Comparison of ENCODE assay signal across 25 mouse cellular contexts in the genomic region with DNA sequence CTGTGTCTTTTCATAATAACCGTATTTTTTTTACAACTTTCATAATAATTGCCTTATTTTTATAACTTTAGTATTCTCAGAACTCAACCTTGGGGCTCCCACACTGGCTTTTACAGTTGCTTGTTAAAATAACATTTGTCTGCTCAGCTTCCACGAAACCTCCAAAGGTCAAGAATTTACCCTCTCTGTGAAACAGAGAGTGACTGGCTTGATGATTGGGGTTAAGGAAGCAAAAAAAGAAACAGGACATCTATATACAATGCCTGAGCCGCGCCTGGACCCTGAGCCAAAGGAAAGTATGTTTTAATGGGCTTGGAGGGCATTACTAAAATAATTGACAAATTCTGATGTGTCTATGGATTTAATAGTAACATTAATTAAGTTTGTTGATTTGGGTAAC.
DNase-seq lines count a peak whose midpoint lies in the region; ATAC-seq and TF ChIP-seq lines count a peak whose summit lies in the region.
"Had no signal": no experiment of that assay in that cellular context is flagged by ENCODE, and none has a peak within 500 bp of the region (broad histone marks: within the 10 kb centered on the region; RNA-seq: fewer than 3 reads in every experiment).

No protein-coding gene starts in this region.

- no peak overlapping the region for H3K4me2 ChIP-seq in lung, embryonic 14.5 days
- H3K4me2 ChIP-seq: embryonic facial prominence, embryonic 12.5 days; forebrain, embryonic 12.5 days; hindbrain, embryonic 15.5 days; intestine, embryonic 15.5 days; liver, embryonic 11.5 days; stomach, embryonic 15.5 days had no signal

- intact Hi-C loops in gastrocnemius, adult 2 months (cut with DNase I), result no loop called here

- H3K9ac ChIP-seq in lung, embryonic 14.5 days, result no peak overlapping the region
- H3K9ac ChIP-seq: embryonic facial prominence, embryonic 12.5 days; forebrain, embryonic 12.5 days; hindbrain, embryonic 15.5 days; intestine, embryonic 15.5 days; liver, postnatal 0 days; stomach, embryonic 15.5 days had no signal

- no peak overlapping the region for H3K4me3 ChIP-seq in lung, embryonic 14.5 days (ENCODE audit: low read depth, low read length)
- no peak overlapping the region for H3K4me3 ChIP-seq in gastrocnemius, adult 2 months
- H3K4me3 ChIP-seq: embryonic facial prominence, embryonic 12.5 days; forebrain, embryonic 12.5 days; heart, embryonic 10.5 days; hindbrain, embryonic 15.5 days; intestine, embryonic 15.5 days; midbrain, embryonic 10.5 days; stomach, embryonic 15.5 days had no signal

- H3K27me3 ChIP-seq in lung, embryonic 14.5 days (ENCODE audit: insufficient read depth, low read length), result no peaks in the 10 kb centered on the region
- H3K27me3 ChIP-seq: CH12.LX; embryonic facial prominence, embryonic 12.5 days; forebrain, embryonic 12.5 days; hindbrain, embryonic 15.5 days; intestine, embryonic 15.5 days; stomach, embryonic 15.5 days had no signal

- H3K27ac ChIP-seq in lung, embryonic 14.5 days (ENCODE audit: low read depth), result no peak overlapping the region
- no peak overlapping the region for H3K27ac ChIP-seq in gastrocnemius, adult 2 months
- H3K27ac ChIP-seq: forebrain, embryonic 12.5 days; heart, embryonic 10.5 days; hindbrain, embryonic 15.5 days; intestine, embryonic 15.5 days; macrophage; midbrain, embryonic 10.5 days; stomach, embryonic 15.5 days had no signal

- TF ChIP-seq CTCF in lung, embryonic 14.5 days (IDR thresholded peaks at IDR 0.05; ENCODE audit: low read depth), result no peak
- TF ChIP-seq CTCF in gastrocnemius, adult 2 months (IDR thresholded peaks at IDR 0.05), result no peak

- no peaks in the 10 kb centered on the region for H3K36me3 ChIP-seq in lung, embryonic 14.5 days (ENCODE audit: insufficient read depth)
- H3K36me3 ChIP-seq: embryonic facial prominence, embryonic 12.5 days; forebrain, embryonic 12.5 days; G1E; heart, embryonic 10.5 days; hindbrain, embryonic 15.5 days; intestine, embryonic 15.5 days; midbrain, embryonic 10.5 days; stomach, embryonic 15.5 days had no signal

- peak; percentile 20 for DNase-seq in kidney, adult 9 months
- no peak for DNase-seq in kidney, postnatal 25 days
- peak; percentile 54 for DNase-seq in lung, embryonic 14.5 days
- DNase-seq in lung, postnatal 4 days, result no peak
- peak; percentile 10 for DNase-seq in NIH3T3 (ENCODE audit: low read depth)
- peak; percentile 49 for DNase-seq in fibroblast of lung, adult 2 months (ENCODE audit: low read depth)
- no peak for DNase-seq in urinary bladder, postnatal 36 days (ENCODE audit: low spot score in 2 of 2)
- no peak for DNase-seq in gastrocnemius, adult 2 months
- DNase-seq: adrenal gland, postnatal 10 days; B cell, adult 2 months; cerebellum, adult 9-10 months; left cerebral cortex, postnatal 4 days; liver, postnatal 0 days; thymus, postnatal 36 days had no signal

- no peak for ATAC-seq in lung, embryonic 14.5 days (ENCODE audit: insufficient read depth)
- ATAC-seq: intestine, embryonic 15.5 days; liver, postnatal 0 days had no signal

- H3K9me3 ChIP-seq in lung, embryonic 14.5 days (ENCODE audit: low read depth, low read length), result no peaks in the 10 kb centered on the region
- H3K9me3 ChIP-seq: embryonic facial prominence, embryonic 12.5 days; forebrain, embryonic 12.5 days; G1E; heart, embryonic 10.5 days; hindbrain, embryonic 15.5 days; intestine, embryonic 15.5 days; midbrain, embryonic 10.5 days; stomach, embryonic 15.5 days had no signal

- 27% methylated on average over 4 of the region's 4 CpGs for WGBS in lung, embryonic 14.5 days

- H3K4me1 ChIP-seq in lung, embryonic 14.5 days (ENCODE audit: insufficient read depth), result peaks cover 21% of the 10 kb centered on the region
- H3K4me1 ChIP-seq: forebrain, embryonic 12.5 days; hindbrain, embryonic 15.5 days had no signal

Comparison
In these comparisons a context has a peak if more than half of its experiments do, and no peak if none do; other contexts are left out.
1. DNase-seq: peak in kidney, adult 9 months (single experiment), lung, embryonic 14.5 days (single experiment), NIH3T3 (single experiment) and fibroblast of lung, adult 2 months (single experiment); none in kidney, postnatal 25 days (0 of 2), lung, postnatal 4 days (0 of 2), urinary bladder, postnatal 36 days (0 of 2) and gastrocnemius, adult 2 months (single experiment).